Mouse (Mus musculus): ENCODE results near the gene Slbp. TPM values are rescaled to one million over a fixed set of nuclear protein-coding genes. Genes with fewer than 3 reads are reported as not detected.

The Slbp gene
- polyA plus RNA-seq, 1 experiment from 2014 or later: 214 TPM

DNA sequence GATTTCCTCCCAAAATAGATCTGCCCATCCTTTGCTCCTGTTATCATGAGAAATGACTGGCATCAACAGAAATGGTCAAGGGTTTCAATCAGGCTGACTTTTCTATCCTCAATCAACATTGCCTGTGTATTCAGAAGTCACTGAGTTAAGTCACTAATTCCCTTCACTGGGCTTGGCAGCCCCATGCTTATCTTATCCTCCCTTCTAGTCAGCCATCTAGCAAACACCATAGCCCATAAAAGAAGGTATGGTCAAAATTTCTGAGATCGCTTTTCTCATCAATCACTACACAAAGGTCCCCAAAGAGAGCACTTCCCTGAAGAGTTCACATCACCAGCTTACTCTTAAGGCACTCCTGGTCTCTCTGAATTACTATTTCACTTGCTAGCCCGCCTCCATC lies 1.4 kb downstream of the Slbp start:
- Histone ChIP-seq H3K4me3 (ENCODE audit: low read depth, low read length) (peak overlapping the region; percentile 83), H3K27me3 (ENCODE audit: control insufficient read depth, insufficient read depth, low read depth, low read length) (no peaks in the 10 kb centered on the region), H3K4me1 (ENCODE audit: control insufficient read depth, low read depth, low read length) (peaks cover 48% of the 10 kb centered on the region), H3K36me3 (ENCODE audit: control insufficient read depth, insufficient read depth) (peaks cover 55% of the 10 kb centered on the region), H3K27ac (ENCODE audit: low read length) (peak overlapping the region; percentile 86), H3K9ac (ENCODE audit: low read depth, low read length) (peak overlapping the region; percentile 85), H3K4me2 (ENCODE audit: low read depth, low read length) (peak overlapping the region; percentile 78), H3K9me3 (replicated peaks; ENCODE audit: control insufficient read depth, low read length) (no peaks in the 10 kb centered on the region)
- no peak for ATAC-seq (ENCODE audit: low read depth)
- WGBS (ENCODE audit: insufficient replicate concordance): 10% methylated on average over 2 of the region's 2 CpGs

DNA sequence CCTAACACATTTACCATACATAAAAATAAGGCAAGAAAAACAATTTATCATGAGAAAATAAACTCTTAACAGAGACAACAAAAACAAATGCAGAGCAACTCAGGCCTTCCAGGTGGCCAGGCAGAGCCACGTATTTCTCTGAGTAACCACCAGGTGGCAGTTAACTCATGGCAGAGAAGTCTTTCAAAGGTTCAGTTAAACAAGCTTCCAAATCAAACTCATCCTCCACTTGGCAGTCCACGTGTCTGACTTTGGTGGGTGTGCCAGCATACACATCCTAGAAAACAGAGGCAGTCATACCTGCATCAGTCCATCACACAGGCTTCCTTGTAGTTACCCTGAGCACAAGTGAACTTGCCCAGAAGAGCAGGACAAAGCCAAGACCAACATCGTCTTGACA lies 11.7 kb downstream of the Slbp start:
- no peak for ATAC-seq (ENCODE audit: low read depth)
- Histone ChIP-seq H3K4me3 (ENCODE audit: low read depth, low read length) (no peak overlapping the region), H3K4me2 (ENCODE audit: low read depth, low read length) (no peak overlapping the region), H3K9me3 (replicated peaks; ENCODE audit: control insufficient read depth, low read length) (no peaks in the 10 kb centered on the region), H3K4me1 (ENCODE audit: control insufficient read depth, low read depth, low read length) (no peaks in the 10 kb centered on the region; the same call in 1 of the 2 replicates), H3K27me3 (ENCODE audit: control insufficient read depth, insufficient read depth, low read depth, low read length) (no peaks in the 10 kb centered on the region), H3K36me3 (ENCODE audit: control insufficient read depth, insufficient read depth) (peaks cover 67% of the 10 kb centered on the region), H3K9ac (ENCODE audit: low read depth, low read length) (no peak overlapping the region), H3K27ac (ENCODE audit: low read length) (no peak overlapping the region)
- WGBS (ENCODE audit: insufficient replicate concordance): 34% methylated on average over 3 of the region's 3 CpGs

GRCm38 (mm10) chr5:33638826-33639225 lies 13.5 kb downstream of the Slbp start:
- WGBS (ENCODE audit: insufficient replicate concordance): 73% methylated on average over 4 of the region's 4 CpGs
- Histone ChIP-seq H3K36me3 (ENCODE audit: control insufficient read depth, insufficient read depth) (peaks cover 52% of the 10 kb centered on the region), H3K4me1 (ENCODE audit: control insufficient read depth, low read depth, low read length) (peaks cover 5% of the 10 kb centered on the region), H3K4me3 (ENCODE audit: low read depth, low read length) (no peak overlapping the region), H3K4me2 (ENCODE audit: low read depth, low read length) (no peak overlapping the region), H3K9ac (ENCODE audit: low read depth, low read length) (no peak overlapping the region), H3K27ac (ENCODE audit: low read length) (peak overlapping the region; percentile 5; the same call in 1 of the 2 replicates), H3K27me3 (ENCODE audit: control insufficient read depth, insufficient read depth, low read depth, low read length) (no peaks in the 10 kb centered on the region), H3K9me3 (replicated peaks; ENCODE audit: control insufficient read depth, low read length) (no peaks in the 10 kb centered on the region)
- no peak for ATAC-seq (ENCODE audit: low read depth)

DNA sequence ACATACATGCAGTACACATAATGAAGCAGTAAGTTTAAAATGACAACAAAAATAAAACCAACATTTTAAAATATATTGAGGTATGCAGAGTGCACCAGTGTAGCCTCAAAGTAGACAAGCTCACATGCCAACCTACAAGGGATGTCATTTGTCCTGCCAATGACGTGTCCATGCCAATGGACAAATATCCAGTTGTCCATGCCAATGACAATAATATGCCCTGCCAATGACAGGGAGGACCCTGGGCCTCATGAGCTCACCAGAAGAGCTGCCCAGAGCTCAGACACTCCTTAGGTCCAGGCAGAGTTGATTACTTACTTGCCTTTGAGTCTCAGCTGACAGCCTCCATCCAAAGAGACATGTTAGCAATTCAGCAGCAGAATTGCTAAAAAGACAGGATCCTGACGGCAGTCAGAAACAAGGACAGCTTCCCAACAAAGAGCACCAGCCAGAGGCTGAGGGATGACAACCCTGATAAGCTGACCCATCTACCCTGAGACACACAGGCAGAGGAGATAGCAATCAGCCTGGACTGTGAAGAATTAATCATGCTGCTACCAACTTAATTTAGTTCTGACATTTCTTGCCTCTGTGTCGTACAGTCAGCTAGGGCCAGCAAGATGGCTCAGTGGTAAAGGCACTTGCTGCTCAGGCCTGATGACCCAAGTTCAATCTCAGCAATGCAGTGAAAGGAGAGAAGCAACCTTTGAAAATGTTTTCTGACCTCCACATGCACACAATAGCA lies 14.6 kb downstream of the Slbp start:
- Histone ChIP-seq H3K4me2 (ENCODE audit: low read depth, low read length) (no peak overlapping the region), H3K36me3 (ENCODE audit: control insufficient read depth, insufficient read depth) (peaks cover 41% of the 10 kb centered on the region), H3K27me3 (ENCODE audit: control insufficient read depth, insufficient read depth, low read depth, low read length) (no peaks in the 10 kb centered on the region), H3K4me3 (ENCODE audit: low read depth, low read length) (no peak overlapping the region), H3K9ac (ENCODE audit: low read depth, low read length) (no peak overlapping the region), H3K27ac (ENCODE audit: low read length) (no peak overlapping the region), H3K4me1 (ENCODE audit: control insufficient read depth, low read depth, low read length) (peaks cover 5% of the 10 kb centered on the region), H3K9me3 (replicated peaks; ENCODE audit: control insufficient read depth, low read length) (no peaks in the 10 kb centered on the region)
- no peak for ATAC-seq (ENCODE audit: low read depth)
- WGBS (ENCODE audit: insufficient replicate concordance): 68% methylated on average over 3 of the region's 3 CpGs

- peaks cover 17% of the 10 kb centered on the region for H3K36me3 ChIP-seq (ENCODE audit: control insufficient read depth, insufficient read depth)
- WGBS (ENCODE audit: insufficient replicate concordance): 40% methylated on average over 3 of the region's 3 CpGs
- H3K4me2 ChIP-seq (ENCODE audit: low read depth, low read length): no peak overlapping the region
- no peak overlapping the region for H3K9ac ChIP-seq (ENCODE audit: low read depth, low read length)
- peak; percentile 52 for ATAC-seq (ENCODE audit: low read depth)
- H3K4me1 ChIP-seq (ENCODE audit: control insufficient read depth, low read depth, low read length): peaks cover 14% of the 10 kb centered on the region
- no peak overlapping the region for H3K4me3 ChIP-seq (ENCODE audit: low read depth, low read length)
- H3K27me3 ChIP-seq (ENCODE audit: control insufficient read depth, insufficient read depth, low read depth, low read length): no peaks in the 10 kb centered on the region
- H3K27ac ChIP-seq (ENCODE audit: low read length): no peak overlapping the region
- H3K9me3 ChIP-seq (replicated peaks; ENCODE audit: control insufficient read depth, low read length): no peaks in the 10 kb centered on the region
Observed at GRCm38 (mm10) chr5:33635361-33635760, 17.0 kb downstream of the Slbp start.

- no peak overlapping the region for H3K27ac ChIP-seq (ENCODE audit: low read length)
- no peak for ATAC-seq (ENCODE audit: low read depth)
- no peaks in the 10 kb centered on the region for H3K9me3 ChIP-seq (replicated peaks; ENCODE audit: control insufficient read depth, low read length)
- peaks cover 3% of the 10 kb centered on the region; the same call in 1 of the 2 replicates for H3K36me3 ChIP-seq (ENCODE audit: control insufficient read depth, insufficient read depth)
- peaks cover 27% of the 10 kb centered on the region for H3K4me1 ChIP-seq (ENCODE audit: control insufficient read depth, low read depth, low read length)
- H3K4me3 ChIP-seq (ENCODE audit: low read depth, low read length): no peak overlapping the region
- WGBS (ENCODE audit: insufficient replicate concordance): 48% methylated on average over 1 of the region's 1 CpGs
- H3K4me2 ChIP-seq (ENCODE audit: low read depth, low read length): no peak overlapping the region
- H3K27me3 ChIP-seq (ENCODE audit: control insufficient read depth, insufficient read depth, low read depth, low read length): no peaks in the 10 kb centered on the region
- H3K9ac ChIP-seq (ENCODE audit: low read depth, low read length): no peak overlapping the region
Observed at GRCm38 (mm10) chr5:33632526-33632925, 19.8 kb downstream of the Slbp start.

DNA sequence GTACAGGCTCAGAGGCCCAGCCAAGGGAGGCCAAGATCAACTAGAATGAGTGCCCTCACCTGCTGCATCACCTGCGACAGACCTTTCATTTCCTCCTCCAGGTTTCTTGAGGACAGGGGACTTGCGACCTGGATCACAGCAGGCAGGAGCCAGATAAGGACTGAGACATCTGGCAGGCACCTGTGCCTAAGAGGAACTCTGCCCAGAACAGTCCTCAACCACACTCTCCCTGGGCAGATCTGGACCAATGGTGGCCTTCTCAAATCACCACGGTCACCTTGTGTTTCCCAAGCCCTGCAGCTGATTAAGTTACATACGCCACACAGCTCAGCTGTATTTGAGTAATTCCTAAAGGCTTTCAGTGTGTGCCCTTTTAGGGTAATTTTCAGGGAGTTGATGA lies 21.8 kb downstream of the Slbp start:
- 46% methylated on average over 4 of the region's 4 CpGs for WGBS (ENCODE audit: insufficient replicate concordance)
- no peak for ATAC-seq (ENCODE audit: low read depth)
- H3K4me2 ChIP-seq (ENCODE audit: low read depth, low read length): peak overlapping the region; percentile 99
- peak overlapping the region; percentile 83 for H3K4me3 ChIP-seq (ENCODE audit: low read depth, low read length)
- peaks cover 26% of the 10 kb centered on the region for H3K4me1 ChIP-seq (ENCODE audit: control insufficient read depth, low read depth, low read length)
- peak overlapping the region; percentile 67 for H3K9ac ChIP-seq (ENCODE audit: low read depth, low read length)
- H3K27me3 ChIP-seq (ENCODE audit: control insufficient read depth, insufficient read depth, low read depth, low read length): no peaks in the 10 kb centered on the region
- peak overlapping the region; percentile 85 for H3K27ac ChIP-seq (ENCODE audit: low read length)
- H3K9me3 ChIP-seq (replicated peaks; ENCODE audit: control insufficient read depth, low read length): no peaks in the 10 kb centered on the region
- H3K36me3 ChIP-seq (ENCODE audit: control insufficient read depth, insufficient read depth): no peaks in the 10 kb centered on the region

DNA sequence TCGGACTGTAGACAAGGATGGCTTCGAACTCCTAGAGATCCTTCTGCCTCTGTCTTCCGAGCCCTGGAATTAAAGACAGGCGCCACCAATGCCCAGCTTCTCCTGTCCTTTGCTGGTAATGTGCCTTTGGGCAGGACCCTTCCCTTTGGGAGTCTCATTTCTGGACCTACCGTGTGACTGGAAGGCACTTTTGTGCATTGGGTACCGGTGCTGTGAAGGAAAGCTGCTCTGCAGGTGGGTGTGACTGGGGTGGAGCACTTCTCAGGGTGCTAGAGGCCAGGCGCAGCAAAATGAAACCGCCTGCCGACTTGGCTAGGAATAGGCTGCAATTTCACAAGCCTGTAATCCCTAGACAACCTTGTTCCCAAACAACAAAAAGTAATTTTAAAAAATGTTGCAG lies 22.3 kb downstream of the Slbp start:
- H3K4me1 ChIP-seq (ENCODE audit: control insufficient read depth, low read depth, low read length): peaks cover 22% of the 10 kb centered on the region

GRCm38 (mm10) chr5:33629301-33629987 lies 22.9 kb downstream of the Slbp start, which contains the start of the genes Fam53a and Gm9903:
Gene Fam53a, minus strand, starts transcription at chr5:33629635.
Gene Gm9903, plus strand, starts transcription at chr5:33629925.
- H3K9me3 ChIP-seq (replicated peaks; ENCODE audit: control insufficient read depth, low read length): no peaks in the 10 kb centered on the region
- peak within 1 kb of the TSS; percentile 79 for H3K9ac ChIP-seq (ENCODE audit: low read depth, low read length)
- peak within 1 kb of the TSS; percentile 83 for H3K4me3 ChIP-seq (ENCODE audit: low read depth, low read length)
- ATAC-seq (ENCODE audit: low read depth): peak; percentile 94
- peak within 1 kb of the TSS; percentile 85 for H3K27ac ChIP-seq (ENCODE audit: low read length)
- no peaks in the 10 kb centered on the region for H3K36me3 ChIP-seq (ENCODE audit: control insufficient read depth, insufficient read depth)
- WGBS (ENCODE audit: insufficient replicate concordance): under 1% methylated on average over 77 of the region's 99 CpGs
- H3K27me3 ChIP-seq (ENCODE audit: control insufficient read depth, insufficient read depth, low read depth, low read length): no peaks in the 10 kb centered on the region
- peaks cover 22% of the 10 kb centered on the region for H3K4me1 ChIP-seq (ENCODE audit: control insufficient read depth, low read depth, low read length)
- peak within 1 kb of the TSS; percentile 99 for H3K4me2 ChIP-seq (ENCODE audit: low read depth, low read length)

More for the DNA sequence above, 22.3 kb downstream of the Slbp start:
- H3K36me3 ChIP-seq (ENCODE audit: control insufficient read depth, insufficient read depth): no peaks in the 10 kb centered on the region
- H3K4me2 ChIP-seq (ENCODE audit: low read depth, low read length): peak overlapping the region; percentile 99
- 2% methylated on average over 9 of the region's 9 CpGs for WGBS (ENCODE audit: insufficient replicate concordance)
- ATAC-seq (ENCODE audit: low read depth): peak; percentile 66
- peak overlapping the region; percentile 67 for H3K9ac ChIP-seq (ENCODE audit: low read depth, low read length)
- no peaks in the 10 kb centered on the region for H3K27me3 ChIP-seq (ENCODE audit: control insufficient read depth, insufficient read depth, low read depth, low read length)
- H3K4me3 ChIP-seq (ENCODE audit: low read depth, low read length): peak overlapping the region; percentile 83
- H3K27ac ChIP-seq (ENCODE audit: low read length): peak overlapping the region; percentile 85
- no peaks in the 10 kb centered on the region for H3K9me3 ChIP-seq (replicated peaks; ENCODE audit: control insufficient read depth, low read length)

Data from liver, embryonic 16.5 days (tissue).